Mouse (Mus musculus): ENCODE data around the gene C1qtnf2.

Gene C1qtnf2

DNA sequence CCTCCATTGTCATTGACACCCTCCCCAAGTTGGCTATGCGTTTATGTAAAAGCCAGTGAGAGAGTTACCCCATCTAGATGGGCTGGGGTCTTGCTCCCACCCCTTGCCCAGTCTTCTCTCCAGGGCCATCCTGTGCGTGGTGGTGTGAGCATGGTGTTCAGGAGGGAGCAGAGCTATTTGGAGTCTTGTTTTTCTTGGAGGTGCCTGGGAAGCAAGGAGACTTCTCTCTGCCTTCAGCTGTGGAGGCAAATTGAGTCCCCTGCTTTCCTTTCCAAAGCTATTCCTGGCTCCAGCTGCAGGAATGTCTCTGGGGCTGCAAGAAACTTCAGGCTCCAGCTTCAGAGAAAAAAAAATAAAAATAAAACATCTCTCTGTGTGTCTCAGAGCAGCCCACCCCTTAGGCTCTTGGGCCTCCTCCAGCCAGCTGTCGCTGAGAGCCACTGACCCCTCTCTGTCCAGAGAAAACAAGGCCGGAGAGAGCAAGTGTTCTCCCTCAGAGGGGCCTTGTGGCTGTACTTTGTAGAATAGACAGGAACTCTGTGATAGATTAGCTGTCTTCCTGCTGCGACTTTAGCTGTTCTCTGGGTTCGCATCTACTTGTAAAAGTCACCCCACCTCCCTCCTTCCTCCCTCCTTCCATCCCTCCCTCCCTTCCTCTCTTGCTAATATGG lies 9.2 kb downstream of the C1qtnf2 start:
- no peak for DNase-seq (ENCODE audit: low spot score)

DNA sequence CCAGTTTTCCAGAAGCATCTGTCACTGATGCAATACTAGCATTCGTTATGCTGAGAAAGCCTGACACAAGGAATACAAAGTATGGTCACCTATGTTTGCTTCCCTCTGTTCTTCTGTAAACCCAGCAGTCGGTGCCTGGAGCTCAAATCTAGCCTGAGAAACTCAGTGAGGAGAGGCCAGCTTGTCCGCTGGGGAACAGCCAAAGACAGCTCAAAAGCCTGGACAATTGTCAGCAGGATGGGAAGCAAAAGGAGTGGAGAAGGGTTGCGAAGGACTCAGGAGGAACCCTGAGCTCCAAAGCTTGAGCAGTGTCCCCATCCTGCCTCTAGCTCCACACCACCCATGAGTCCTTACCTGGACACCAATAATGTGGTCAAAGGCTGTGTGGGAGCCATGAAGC lies 10.0 kb downstream of the C1qtnf2 start:
- DNase-seq (ENCODE audit: low spot score) = no peak

DNA sequence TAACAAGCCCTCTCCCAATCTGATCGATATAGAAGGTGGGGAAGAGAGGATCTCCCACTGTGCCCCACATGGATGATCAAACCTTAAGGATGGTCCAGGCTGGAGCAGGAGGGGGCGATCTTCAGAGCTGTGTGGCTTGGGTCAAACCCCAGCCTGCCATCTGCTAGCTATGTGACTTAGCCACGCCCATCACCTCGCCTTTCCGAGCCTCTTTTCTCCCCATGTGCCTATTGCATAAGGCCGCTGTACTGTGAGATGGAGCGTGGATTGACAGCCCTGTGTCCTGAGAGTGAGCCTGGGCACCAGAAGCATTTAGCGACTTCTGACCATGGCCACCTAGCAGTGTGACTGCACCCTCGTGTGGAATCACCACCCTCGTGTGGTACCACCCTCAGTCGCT lies 10.6 kb downstream of the C1qtnf2 start:
- no peak for DNase-seq (ENCODE audit: low spot score)

DNA sequence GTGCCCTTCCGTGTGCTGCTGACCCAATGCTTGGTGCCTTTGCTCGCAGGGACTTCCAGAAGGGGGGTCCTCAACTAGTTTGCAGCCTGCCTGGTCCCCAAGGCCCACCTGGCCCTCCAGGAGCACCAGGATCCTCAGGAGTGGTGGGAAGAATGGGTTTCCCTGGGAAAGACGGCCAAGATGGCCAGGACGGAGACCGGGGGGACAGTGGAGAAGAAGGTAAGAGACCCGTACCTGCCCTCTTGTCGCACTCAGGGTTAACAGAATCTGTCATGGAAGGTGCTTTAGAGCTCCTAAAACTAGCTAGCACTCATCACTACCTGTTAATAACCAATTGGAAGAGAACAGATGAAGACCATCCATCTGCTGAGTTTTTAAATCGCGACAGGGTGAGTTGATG lies 11.8 kb downstream of the C1qtnf2 start:
- no peak for DNase-seq (ENCODE audit: low spot score)

DNA sequence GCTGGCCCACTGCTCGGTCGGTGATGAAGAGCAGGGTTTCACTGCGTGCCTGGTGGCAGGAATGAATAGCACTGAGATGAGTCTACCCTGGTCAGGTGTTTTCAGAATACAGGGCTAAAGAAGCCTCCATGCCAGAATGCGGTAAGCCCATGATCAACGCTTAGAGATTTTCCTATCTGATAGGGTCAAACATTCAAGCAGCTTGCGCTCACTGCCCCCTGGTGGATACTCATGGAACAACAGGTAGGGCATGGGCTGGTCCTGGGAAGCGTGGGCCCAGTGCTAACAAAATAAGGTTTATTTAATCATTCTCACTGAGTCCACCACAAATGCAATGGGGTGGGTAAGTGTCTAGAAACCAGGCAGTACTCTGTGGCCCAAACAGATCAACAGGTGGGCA lies 18.6 kb downstream of the C1qtnf2 start:
- DNase-seq (ENCODE audit: low spot score) = no peak

DNA sequence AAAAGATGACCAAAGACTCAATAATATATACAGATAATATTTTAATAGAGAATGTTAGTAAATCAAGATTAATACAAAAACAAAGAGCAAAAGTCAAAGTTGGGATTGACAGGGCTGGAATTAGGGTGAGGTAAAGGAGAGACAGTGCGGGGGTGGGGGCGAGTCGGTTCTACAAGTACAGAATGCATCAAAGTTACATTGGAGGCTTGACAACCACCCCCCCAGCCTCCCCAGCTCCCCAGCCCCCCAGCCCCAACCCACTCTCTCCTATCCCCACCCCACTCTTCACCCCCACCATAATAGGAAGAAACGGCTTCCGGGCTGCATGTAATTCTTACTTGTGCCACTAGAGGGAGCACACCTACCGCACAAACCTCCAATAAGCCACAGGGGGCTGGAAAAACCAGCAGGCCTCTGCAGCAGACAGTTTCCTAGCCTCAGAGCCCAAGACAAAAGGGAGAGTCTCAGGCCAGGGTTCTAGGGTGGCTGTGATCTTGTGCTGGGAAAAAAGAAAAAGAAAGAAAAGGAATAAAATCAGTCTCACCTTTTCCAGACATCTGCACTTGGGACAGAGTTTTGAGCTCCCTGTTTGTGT lies 19.8 kb downstream of the C1qtnf2 start:
- no peak for DNase-seq (ENCODE audit: low spot score)

DNA sequence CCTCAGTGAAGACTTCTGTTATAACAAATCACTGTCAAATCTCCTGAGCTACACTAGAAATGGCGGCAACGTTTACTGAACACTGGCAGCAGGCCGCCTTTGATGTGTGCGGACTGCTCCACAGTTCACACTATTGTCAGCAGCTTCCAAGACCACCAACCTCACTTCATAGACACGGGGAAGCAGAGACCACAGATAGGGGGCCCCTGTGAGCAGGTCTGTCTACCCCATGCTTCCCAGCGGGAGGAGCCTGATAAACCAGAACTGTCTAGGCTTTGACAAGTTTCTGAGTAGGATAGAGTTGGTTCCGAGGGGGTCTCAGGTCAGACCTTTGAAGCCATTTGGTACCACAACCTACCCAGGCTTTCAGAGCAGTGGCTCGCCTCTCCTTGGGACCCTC lies 21.0 kb downstream of the C1qtnf2 start:
- no peak for DNase-seq (ENCODE audit: low spot score)

DNA sequence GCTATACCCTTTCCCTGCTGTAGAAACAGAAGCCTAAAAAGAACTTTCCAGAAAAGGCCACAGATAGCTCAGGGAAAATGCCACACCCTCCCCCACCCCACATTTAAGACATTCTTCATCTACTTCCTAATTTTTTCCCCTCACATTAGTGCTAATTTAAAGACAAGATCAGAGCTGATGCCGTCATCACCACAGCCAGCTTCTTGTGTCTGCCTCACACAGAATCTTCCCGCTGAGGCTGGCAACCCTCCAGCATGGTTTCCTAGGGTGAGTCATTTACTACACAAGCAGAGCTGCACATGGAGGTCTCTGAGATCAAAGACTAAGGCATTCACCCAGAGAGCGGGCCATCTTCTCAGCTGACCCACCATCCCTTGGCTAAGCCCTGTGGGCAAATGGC lies 21.5 kb downstream of the C1qtnf2 start:
- DNase-seq (ENCODE audit: low spot score) = peak; percentile 41

DNA sequence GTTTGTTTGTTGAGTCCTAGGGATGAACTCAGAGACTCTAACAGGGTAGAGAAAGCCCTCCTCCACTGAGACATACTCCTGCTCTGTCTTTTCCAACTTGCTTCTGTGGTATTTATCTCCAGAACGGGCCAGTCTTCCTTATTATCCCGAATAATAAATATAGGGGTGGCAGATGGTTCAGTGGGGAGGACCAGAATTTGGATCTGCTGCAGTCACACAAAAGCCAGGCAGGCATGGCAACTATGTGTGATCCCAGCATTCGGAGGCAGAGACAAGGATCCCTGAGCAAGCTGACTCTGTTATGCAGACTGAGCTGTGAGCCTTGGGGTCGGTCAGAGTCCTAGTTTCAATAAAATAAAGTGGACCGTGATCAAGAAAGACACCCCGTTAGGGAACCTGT lies 27.2 kb downstream of the C1qtnf2 start:
- DNase-seq (ENCODE audit: low spot score) = no peak

DNA sequence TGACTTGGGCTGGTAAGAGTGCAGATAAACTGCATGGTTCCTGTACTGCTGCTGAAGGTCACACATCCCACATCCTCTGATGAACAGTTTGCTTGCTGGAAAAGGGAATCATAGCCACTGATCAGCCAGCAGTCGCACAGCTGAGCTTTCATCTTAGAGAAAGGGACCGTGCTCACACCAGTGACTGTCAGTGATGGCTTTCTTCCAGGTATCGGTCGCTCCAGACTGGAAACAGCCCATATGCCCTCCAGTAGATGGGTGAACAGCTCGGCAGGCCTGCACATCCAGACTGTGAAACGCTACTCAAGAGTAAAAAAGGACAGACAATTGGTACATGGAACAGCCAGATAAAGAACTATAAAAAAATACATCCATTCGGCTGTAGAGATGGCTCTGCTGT lies 31.1 kb downstream of the C1qtnf2 start:
- DNase-seq (ENCODE audit: low spot score) = no peak

DNA sequence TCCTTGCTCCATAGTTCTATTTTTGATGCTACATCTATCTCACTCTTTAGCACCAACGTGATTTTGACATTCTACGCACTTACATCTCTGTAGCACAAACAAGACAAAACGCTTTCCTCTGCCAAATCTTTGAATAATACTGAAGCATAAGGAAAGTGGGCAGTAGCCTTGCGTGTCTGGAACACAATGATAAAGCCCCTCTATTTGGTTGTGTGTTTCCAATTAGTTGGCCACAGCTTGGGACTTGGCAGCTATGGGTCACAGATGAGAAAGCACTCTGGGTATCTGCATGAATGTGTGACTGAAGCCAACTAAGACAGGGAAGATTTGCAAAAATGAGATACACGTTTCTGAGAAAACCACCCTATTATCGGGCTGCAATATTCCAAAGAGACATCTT lies 33.9 kb downstream of the C1qtnf2 start:
- no peak for DNase-seq (ENCODE audit: low spot score)

DNA sequence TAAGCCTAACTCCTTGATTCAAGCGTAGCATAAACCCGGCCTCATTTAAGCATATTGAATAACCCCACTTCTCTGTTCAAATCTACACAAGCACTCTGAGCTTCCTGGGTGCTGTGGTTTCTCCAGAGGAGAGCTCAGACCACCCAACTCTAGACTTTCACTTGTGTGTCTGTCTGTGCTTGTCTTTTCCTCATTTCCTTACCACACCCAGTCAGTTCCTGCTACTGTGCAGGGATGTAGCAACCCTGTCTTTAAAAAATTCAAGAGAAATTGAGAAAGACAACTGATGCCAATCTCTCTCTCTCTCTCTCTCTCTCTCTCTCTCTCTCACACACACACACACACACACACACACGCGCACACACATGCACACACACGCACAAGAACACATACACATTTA lies 35.8 kb downstream of the C1qtnf2 start:
- DNase-seq (ENCODE audit: low spot score) = no peak

DNA sequence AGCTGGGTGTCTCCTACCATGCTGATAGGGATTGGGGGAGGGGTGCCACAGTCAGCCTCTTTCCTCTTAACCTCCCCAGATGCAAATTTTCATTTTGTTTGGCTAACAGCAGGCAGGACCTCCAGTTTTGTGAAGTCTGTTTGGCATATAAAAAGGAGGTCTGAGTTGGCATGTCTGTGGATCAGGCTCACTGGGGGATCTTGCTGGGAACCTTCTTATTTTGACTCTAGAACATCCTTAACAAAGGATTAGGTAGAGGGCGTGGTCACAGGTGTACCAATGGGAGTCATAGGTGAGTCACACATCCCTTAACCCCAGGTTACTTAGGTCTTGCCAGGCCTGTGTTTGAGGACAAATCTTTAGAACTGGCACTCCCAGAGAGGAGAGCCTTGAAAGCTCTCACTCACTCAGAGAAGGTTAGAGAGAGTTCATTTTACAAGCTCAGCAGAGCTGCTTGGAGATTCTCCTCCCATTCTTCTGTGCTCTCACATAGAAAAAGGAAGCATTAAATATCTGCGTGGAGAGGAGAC lies 38.6 kb downstream of the C1qtnf2 start:
- no peak for DNase-seq (ENCODE audit: low spot score)

DNA sequence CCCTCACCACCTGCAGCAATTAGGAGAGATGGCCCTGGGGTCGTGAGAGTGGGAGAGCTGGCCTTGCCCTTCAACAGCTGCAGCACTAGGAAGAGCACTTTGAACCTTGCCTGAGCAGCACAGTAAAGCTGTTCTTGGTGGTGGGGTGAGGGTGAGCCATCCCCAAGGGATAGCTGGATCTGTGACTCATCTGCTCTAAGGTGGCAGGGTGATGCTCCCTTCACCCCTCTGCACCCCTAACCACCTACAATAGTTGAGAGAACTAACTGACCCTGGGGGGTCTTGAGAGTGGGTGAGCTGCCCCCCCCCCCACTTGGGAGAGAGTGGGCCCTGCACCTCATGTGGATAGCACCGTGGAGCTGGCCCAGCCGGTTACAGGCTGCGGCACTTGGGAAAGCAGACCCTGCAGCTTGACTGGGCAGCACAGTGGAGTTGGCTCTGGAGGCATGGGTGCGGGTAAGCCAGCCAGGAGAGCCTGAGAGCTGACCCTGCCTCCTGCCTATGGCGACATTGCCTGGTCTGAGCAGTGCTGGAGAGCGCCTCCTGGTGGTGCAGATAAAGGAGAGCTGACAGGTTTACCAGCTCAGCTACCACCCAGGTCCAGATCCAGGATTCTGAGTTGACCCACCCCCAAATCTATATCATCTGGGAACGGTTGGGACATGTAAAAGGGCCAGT lies 42.4 kb downstream of the C1qtnf2 start:
- peak; percentile 6 for DNase-seq (ENCODE audit: low spot score)

DNA sequence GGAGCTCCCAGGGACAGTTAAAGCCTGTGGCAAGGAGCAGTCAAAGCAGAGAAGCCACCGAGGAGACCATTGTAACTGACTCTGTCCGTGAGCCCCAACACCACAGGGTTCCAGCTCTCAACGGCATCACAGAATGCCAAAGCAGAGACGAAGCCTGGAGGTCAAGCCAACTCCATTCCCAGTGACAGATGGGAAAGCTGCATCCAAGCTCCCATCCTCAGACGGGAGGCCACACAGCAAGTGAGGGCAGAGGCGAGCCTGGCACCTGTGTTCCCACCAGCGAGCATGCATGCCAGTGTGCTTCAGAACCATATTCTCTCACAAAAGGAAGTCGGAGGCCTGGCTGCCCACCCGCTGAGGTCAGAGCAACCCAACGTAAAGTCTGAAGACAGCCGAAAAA lies 43.6 kb downstream of the C1qtnf2 start:
- no peak for DNase-seq (ENCODE audit: low spot score)

DNA sequence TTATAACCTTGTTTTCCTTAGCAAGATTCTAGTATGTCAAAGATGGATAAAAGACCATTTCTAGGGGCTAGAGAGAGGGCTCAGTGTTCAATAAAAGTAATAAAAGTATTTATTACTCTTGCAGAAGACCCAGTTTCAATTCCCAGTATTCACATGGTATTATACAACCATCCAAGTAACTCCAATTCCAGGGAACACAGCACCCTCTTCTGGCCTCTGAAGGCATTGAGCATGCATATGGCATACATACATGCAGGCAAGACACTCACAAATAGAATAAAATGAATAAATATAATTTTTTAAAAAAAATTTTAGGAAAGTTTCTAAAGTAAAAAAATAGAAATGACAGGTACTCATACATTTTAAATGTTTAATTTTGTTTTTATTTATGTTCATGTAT lies 44.0 kb downstream of the C1qtnf2 start:
- DNase-seq (ENCODE audit: low spot score) = no peak

DNA sequence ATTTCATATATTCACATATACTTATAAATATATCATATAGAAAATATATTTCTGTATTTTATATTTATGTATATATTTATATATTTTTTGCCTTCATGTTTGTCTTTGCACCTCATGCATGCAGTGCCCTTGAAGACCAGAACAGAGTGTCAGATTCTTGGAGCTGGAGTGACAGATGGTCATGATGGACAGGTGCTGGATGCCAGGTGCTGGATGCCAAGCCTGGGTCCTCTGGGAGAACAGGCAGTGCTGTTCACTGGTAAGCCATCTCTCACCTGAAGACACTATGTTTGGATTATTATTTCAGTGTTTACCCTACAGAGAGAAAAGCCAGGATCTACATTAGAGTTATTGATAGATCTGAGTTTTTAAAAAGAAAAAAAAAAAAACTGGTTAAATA lies 44.7 kb downstream of the C1qtnf2 start:
- DNase-seq (ENCODE audit: low spot score) = no peak

DNA sequence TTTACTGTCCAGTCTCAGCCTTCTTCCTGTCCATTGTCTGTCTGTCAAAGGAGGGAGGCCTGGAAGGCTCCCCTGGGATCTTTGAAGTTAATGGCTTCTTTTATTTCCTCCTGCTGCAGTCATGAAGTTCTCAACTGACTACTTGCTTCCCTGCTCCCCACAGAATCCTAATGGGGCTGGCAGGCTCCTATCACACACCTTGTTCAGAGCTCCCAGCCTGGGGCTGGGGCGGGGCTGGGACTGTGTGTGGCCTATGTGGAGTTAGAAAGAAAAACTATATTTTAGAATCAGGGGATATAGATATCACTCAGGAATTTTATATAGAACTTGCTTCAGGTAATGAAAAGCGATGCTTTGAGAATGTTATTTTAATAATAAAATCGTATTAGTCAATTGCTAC lies 46.4 kb downstream of the C1qtnf2 start:
- DNase-seq (ENCODE audit: low spot score) = no peak

DNA sequence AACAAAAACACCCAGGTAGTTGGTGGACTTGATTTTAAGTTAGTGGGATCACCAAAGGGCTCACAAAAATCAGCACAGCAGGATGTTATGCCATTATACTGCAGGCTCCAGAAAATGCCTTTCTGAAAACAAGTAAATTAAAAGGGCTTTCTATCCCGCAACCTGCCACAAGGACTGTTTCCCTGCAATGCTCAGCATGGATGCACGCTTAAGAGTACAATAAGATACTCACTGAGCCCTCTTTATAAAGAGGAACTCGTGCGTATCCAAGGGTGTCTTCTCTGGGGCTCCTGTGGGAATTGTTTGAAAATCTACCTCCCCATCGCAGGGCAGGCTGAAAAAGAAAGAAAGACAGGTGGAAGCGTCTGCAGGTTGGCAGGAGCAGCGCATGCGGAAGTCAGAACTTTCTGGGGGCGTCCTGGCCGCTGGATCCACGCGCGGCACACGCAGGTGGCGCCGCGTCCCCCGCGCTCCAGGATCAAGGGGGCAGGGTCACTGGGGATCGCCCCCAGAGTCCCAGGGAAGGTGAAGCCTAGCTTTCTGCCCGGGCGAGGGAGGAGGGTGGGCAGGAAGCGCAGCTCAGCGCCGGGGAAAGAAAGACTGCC lies 54.1 kb downstream of the C1qtnf2 start:
- DNase-seq (ENCODE audit: low spot score) = no peak

DNA sequence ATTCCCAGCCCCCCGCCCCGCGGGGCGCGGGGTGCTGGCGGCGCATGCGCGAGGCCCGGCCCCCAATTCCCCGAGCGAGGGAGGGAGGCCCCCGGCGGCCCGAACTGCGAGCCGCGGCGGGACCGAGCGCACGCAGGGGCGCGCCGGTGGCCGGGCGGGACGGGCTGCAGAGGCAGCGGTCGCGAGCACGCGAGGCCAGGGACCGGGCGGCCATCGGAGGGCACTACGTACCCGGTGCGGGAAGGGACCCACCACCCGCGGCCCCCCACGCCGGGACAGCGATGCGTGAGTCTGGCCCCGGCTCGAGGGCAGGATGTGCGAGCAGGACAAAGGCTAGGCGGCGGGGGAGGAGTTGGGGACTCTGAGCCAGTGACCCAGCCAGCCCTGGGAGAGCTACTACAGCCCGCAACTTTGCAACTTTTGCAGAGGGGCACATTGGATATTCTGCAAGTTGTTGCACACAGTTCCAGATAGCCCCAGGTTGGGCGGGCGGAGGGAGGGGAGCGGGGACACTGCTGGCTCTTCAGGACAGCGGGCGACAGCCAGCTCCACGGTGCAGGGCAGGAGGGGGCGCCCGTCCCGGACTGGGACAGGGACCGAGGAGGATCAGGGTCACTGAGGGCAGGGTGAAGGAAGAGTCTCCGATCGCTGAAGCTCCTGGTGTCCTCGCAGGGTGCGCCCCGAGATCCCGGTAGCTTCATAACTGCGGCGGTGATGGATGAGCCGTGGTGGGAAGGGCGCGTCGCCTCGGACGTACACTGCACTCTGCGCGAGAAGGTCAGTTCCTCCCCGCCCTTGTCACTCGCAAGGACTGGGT lies 54.8 kb downstream of the C1qtnf2 start, which contains the start of gene Ccnjl:
TSS of gene Ccnjl (plus strand) at position 102 of the 817 bp plus-strand sequence.
- peak; percentile 57 for DNase-seq (ENCODE audit: low spot score)

DNA sequence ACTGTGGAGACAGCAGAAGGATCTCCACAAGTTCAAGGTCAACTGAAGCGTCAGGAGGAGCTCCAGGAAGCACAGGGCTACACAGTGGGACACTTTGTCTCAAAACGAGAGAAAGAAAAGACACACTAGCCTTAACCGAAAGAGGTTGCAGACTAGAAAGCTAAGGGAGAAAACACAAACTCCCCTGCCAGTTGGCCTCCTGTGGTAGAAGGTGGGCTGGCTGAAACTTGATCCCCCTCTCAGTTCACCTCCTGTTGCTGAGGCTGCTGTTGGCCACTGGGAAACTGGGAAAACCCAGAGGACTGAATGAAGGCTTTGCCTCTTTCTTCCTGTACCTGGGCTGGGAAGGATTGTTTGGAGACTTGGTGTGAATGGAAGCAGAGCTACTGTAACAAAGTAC lies 56.0 kb downstream of the C1qtnf2 start:
- DNase-seq (ENCODE audit: low spot score) = no peak

DNA sequence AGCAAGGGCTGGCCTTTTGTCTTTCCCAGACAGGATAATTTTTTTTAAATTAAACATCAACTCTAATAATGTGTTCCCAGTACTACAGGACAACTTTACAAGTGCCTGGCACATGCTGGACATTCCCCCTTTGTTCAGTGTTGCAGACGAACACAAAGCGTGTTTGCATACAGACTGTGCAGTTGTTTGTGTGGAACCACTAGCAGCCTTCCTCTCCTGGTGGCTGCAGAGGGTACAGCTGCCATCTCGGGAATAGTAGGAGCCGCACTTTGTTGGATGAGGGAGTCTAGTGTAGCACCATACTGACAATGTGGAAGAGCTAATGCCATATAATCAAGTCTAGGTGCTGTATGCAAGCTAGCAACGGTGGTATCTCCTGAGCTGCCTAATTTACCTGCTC lies 57.5 kb downstream of the C1qtnf2 start:
- DNase-seq (ENCODE audit: low spot score) = no peak
